ENCODE assay signal across 24 mouse cellular contexts in the genomic region with DNA sequence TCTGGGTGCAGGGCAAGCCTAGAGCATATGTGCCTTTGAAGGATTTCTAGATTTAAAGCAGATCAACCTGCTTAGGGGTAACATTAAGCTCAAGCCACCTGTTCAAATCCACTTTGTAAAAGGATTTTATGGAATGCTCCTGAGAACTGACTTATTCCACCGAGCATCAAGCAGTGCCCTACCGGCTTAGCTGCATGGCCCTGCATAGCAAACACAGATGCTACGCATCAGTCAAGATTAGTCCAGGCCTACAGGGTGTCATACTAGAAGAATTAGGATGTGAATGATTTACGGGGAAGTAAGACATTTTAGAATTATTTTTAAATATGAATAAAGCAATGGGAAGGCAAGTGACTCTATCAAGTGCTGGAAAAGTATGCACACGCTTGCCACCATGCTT.
DNase-seq lines count a peak whose midpoint lies in the region; ATAC-seq lines count a peak whose summit lies in the region.
"Had no signal": no experiment of that assay in that cellular context is flagged by ENCODE, and none has a peak within 500 bp of the region (broad histone marks: within the 10 kb centered on the region; RNA-seq: fewer than 3 reads in every experiment).

No protein-coding gene starts in this region.

- H3K9ac ChIP-seq in heart, embryonic 12.5 days = no peak overlapping the region
- no peak overlapping the region for H3K9ac ChIP-seq in limb, embryonic 13.5 days
- H3K9ac ChIP-seq: forebrain, postnatal 0 days; hindbrain, embryonic 12.5 days; hindbrain, embryonic 15.5 days had no signal

- H3K27ac ChIP-seq in heart, embryonic 12.5 days (ENCODE audit: poor library complexity, severe bottlenecking) = no peak overlapping the region
- no peak overlapping the region for H3K27ac ChIP-seq in limb, embryonic 13.5 days
- H3K27ac ChIP-seq: heart, adult 2 months; heart, embryonic 10.5 days; hindbrain, embryonic 12.5 days; hindbrain, embryonic 15.5 days had no signal

- H3K4me3 ChIP-seq in heart, embryonic 12.5 days = no peak overlapping the region
- H3K4me3 ChIP-seq in limb, embryonic 13.5 days = no peak overlapping the region
- H3K4me3 ChIP-seq: heart, adult 2 months; heart, embryonic 10.5 days; hindbrain, embryonic 12.5 days; hindbrain, embryonic 15.5 days had no signal

- DNase-seq in heart, adult 11 months = peak; percentile 40
- DNase-seq in forelimb bud, embryonic 11.5 days (ENCODE audit: low read depth, low spot score) = peak; percentile 6
- DNase-seq in retina, postnatal 1 day = peak; percentile 11
- DNase-seq in T-cell, adult 2 months (ENCODE audit: low spot score) = no peak
- DNase-seq in spleen, postnatal 36 days (ENCODE audit: low spot score in 2 of 2) = no peak
- DNase-seq: adrenal gland, adult 2 months; adrenal gland, postnatal 14 days; B cell, adult 2 months; cerebellum, adult 11 months; cerebellum, adult 2 months; cerebellum, adult 9-11 months; cerebellum, postnatal 25 days; forebrain, postnatal 0 days; gastrocnemius, postnatal 25 days; heart, adult 2 months had no signal

- no peak for ATAC-seq in heart, embryonic 12.5 days (ENCODE audit: insufficient number of reproducible peaks, low FRiP score)
- peak; percentile 72 for ATAC-seq in limb, embryonic 13.5 days (ENCODE audit: low FRiP score, low read depth)
- ATAC-seq: forebrain, embryonic 14.5 days; forebrain, postnatal 0 days; Patski had no signal

- H3K9me3 ChIP-seq in heart, embryonic 12.5 days (replicated peaks) = no peaks in the 10 kb centered on the region
- no peaks in the 10 kb centered on the region for H3K9me3 ChIP-seq in limb, embryonic 13.5 days
- H3K9me3 ChIP-seq: G1E; heart, embryonic 10.5 days; hindbrain, embryonic 12.5 days; hindbrain, embryonic 15.5 days had no signal

- no peak overlapping the region for H3K4me2 ChIP-seq in heart, embryonic 12.5 days
- H3K4me2 ChIP-seq in limb, embryonic 13.5 days (replicated peaks) = no peak overlapping the region
- H3K4me2 ChIP-seq: hindbrain, embryonic 12.5 days; hindbrain, embryonic 15.5 days had no signal

- no peaks in the 10 kb centered on the region for H3K36me3 ChIP-seq in heart, embryonic 12.5 days
- no peaks in the 10 kb centered on the region for H3K36me3 ChIP-seq in limb, embryonic 13.5 days
- H3K36me3 ChIP-seq: G1E; heart, embryonic 10.5 days; hindbrain, embryonic 12.5 days; hindbrain, embryonic 15.5 days had no signal

- 82% methylated on average over 5 of the region's 5 CpGs for WGBS in heart, embryonic 12.5 days
- 53% methylated on average over 5 of the region's 5 CpGs for WGBS in limb, embryonic 13.5 days

- no peaks in the 10 kb centered on the region for H3K27me3 ChIP-seq in heart, embryonic 12.5 days (replicated peaks)
- H3K27me3 ChIP-seq in limb, embryonic 13.5 days = no peaks in the 10 kb centered on the region
- H3K27me3 ChIP-seq: CH12.LX; hindbrain, embryonic 12.5 days; hindbrain, embryonic 15.5 days had no signal

- H3K4me1 ChIP-seq in heart, embryonic 12.5 days (replicated peaks) = no peaks in the 10 kb centered on the region
- H3K4me1 ChIP-seq in limb, embryonic 13.5 days = no peaks in the 10 kb centered on the region
- H3K4me1 ChIP-seq: heart, embryonic 10.5 days; hindbrain, embryonic 12.5 days; hindbrain, embryonic 15.5 days had no signal

Comparison
In these comparisons a context has a peak if more than half of its experiments do, and no peak if none do; other contexts are left out.
1. DNase-seq: peak in heart, adult 11 months (single experiment), forelimb bud, embryonic 11.5 days (single experiment) and retina, postnatal 1 day (single experiment); none in T-cell, adult 2 months (single experiment) and spleen, postnatal 36 days (0 of 2).